1 mouse cellular context compared by ENCODE assay signal in the genomic region with DNA sequence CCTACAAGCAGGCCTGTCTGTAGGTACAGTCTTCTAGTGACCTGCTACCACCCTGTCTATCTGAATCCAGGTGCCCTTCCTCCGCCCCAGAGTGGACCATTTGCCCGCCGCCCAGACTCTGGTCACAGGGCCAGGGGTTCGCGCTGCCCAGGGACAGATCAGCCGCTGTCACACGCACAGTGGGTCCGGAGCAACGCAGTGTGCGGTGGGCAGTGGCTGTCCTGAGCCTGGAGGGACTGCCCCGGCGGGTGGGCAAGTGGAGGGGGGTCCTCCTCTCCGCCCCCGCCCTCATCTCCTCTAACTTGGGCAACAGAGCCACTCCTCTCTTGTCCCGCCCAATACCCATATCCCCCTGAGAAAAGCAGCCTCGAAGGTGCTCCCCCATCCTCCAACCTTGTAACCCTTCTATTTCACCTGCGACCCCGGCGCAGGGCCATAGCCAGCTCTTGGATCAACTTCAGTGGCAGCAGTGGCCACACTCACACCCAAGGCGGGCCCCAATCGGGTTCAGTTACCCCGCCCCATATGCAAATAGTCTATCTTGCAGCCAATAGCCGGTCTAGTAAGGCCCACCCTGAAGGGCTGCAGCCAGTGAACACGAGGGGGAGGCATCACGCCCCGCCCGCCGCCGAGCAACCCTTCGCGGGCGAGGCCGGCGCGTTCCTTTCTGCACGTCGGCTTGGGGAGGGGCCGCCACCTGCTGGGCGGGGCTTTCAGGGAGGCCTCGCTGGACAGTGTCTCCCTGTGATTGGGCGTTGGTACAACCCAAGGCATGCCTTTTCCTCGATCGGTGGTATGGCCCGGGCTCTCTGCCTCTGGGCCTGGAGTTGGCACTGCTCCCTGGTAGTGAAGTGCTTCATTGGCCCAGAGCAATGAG.
TF ChIP-seq lines count a peak whose summit lies in the region.

No protein-coding gene starts in this region.

TF ChIP-seq in myocyte, 11 proteins besides CTCF, POLR2A, EP300 and RAD21 (continued from another document):
- no peak for TF ChIP-seq TCF3 (IDR thresholded peaks at IDR 0.05; ENCODE audit: insufficient read length, low read depth)
- no peak for TF ChIP-seq TCF12 (IDR thresholded peaks at IDR 0.05; ENCODE audit: insufficient read depth, poor library complexity, severe bottlenecking)
- peak; percentile 55 for TF ChIP-seq POLR2AphosphoS2 (IDR thresholded peaks at IDR 0.05; ENCODE audit: insufficient read length, low read depth)
- TF ChIP-seq MYOD1 (IDR thresholded peaks at IDR 0.05; ENCODE audit: control insufficient read depth in 1 of 3, insufficient read length in 2 of 3, low read depth in 2 of 3): peak in 2 of 3 experiments; percentile 33 to 59
- TF ChIP-seq MYOG (IDR thresholded peaks at IDR 0.05; ENCODE audit: control insufficient read depth in 1 of 3, insufficient read depth in 1 of 3, insufficient read length in 2 of 3, low read depth in 2 of 3): peak in 1 of 3 experiments; percentile 56
- no peak for TF ChIP-seq MAX (IDR thresholded peaks at IDR 0.05; ENCODE audit: low read depth)
